Mouse (Mus musculus) limb, embryonic 14.5 days (tissue): Measurements from ENCODE around the gene Dock6. TPM values are rescaled to one million over a fixed set of nuclear protein-coding genes. Genes with fewer than 3 reads are reported as not detected.

Experiments
- ATAC-seq: fragments of 200-750 bp; cut with Nextera tagmentation; 2 replicates; pipeline ENCODE4 v1.8.0; 2017; ENCODE audit warnings: low read depth, moderate number of reproducible peaks, moderate TSS enrichment; ENCODE audit not compliant: low FRiP score
- DNase-seq: peaks from one replicate; pipeline ENCODE4 v3.0.0-alpha.2; 2015; ENCODE audit warnings: low spot score
- H3K27ac ChIP-seq: fragments of 300-500 bp; sonication (generic); replicated peaks from 2 replicates; pipeline ENCODE4 v1.5.1; 2014; ENCODE audit warnings: low read depth, mild to moderate bottlenecking, low read length, moderate library complexity, mixed read lengths
- H3K27me3 ChIP-seq: fragments of 300-500 bp; sonication (generic); 2 replicates; pipeline ENCODE4 v1.6.1; 2014; ENCODE audit warnings: low read length, mixed read lengths; ENCODE audit not compliant: control insufficient read depth, insufficient read depth
- H3K36me3 ChIP-seq: fragments of 300-500 bp; sonication (generic); 2 replicates; pipeline ENCODE4 v1.6.1; 2014; ENCODE audit warnings: mild to moderate bottlenecking, low read length, moderate library complexity, mixed read lengths; ENCODE audit not compliant: control insufficient read depth, insufficient read depth
- H3K4me1 ChIP-seq: fragments of 300-500 bp; sonication (generic); 2 replicates; pipeline ENCODE4 v1.6.1; 2014; ENCODE audit warnings: antibody characterized with exemption, low read length, mixed read lengths; ENCODE audit not compliant: control insufficient read depth, insufficient read depth
- H3K4me2 ChIP-seq: fragments of 300-500 bp; sonication (generic); replicated peaks from 2 replicates; pipeline ENCODE4 v1.6.1; 2014; ENCODE audit warnings: low read depth, mild to moderate bottlenecking, low read length, moderate library complexity; ENCODE audit not compliant: severe bottlenecking
- H3K4me3 ChIP-seq: fragments of 300-500 bp; sonication (generic); replicated peaks from 2 replicates; pipeline ENCODE4 v1.5.1; 2014; ENCODE audit warnings: low read length
- H3K9ac ChIP-seq: fragments of 300-500 bp; sonication (generic); 2 replicates; pipeline ENCODE4 v1.6.1; 2014; ENCODE audit warnings: mild to moderate bottlenecking, low read depth, low read length, moderate library complexity; ENCODE audit not compliant: severe bottlenecking
- H3K9me3 ChIP-seq: fragments of 300-500 bp; sonication (generic); 2 replicates; pipeline ENCODE4 v1.6.1; 2016; ENCODE audit warnings: low read length; ENCODE audit not compliant: control insufficient read depth
- POLR2A ChIP-seq: fragments of 200-500 bp; IDR thresholded peaks from 2 replicates; pipeline ENCODE4 v1.8.0; 2012; ENCODE audit warnings: inconsistent platforms, mild to moderate bottlenecking, moderate library complexity, borderline replicate concordance; ENCODE audit not compliant: insufficient read depth, insufficient read length; ENCODE audit errors: extremely low read depth
- WGBS: fragments of 180-500 bp; shearing (Covaris S2); extraction: QIAGEN DNeasy Blood & Tissue Kit; methylation state at CpG from one replicate; pipeline ENCODE4 v1.1.7; 2014; 5-methylcytosine and 5-hydroxymethylcytosine counted together
- microRNA-seq: library from miRNA; unstranded; fragments of <30 nt; microRNA quantifications from one replicate; pipeline ENCODE4, GENCODE M21; 2016
- polyA plus RNA-seq, 2 experiments: library from polyadenylated mRNA; depleted of rRNA in 1 of 2; stranded (reverse) in 1 of 2; unstranded in 1 of 2; fragments of >200 nt; fragmentation: Nextera tagmentation in 1 of 2; extraction: Ambion mirVana in 1 of 2; gene quantifications; 2 replicates each; pipeline versions ENCODE4 v1.2.1 to v1.2.3; 2012 to 2014

Gene Dock6
- polyA plus RNA-seq, 2 experiments, result 31.6 to 155 TPM

DNA sequence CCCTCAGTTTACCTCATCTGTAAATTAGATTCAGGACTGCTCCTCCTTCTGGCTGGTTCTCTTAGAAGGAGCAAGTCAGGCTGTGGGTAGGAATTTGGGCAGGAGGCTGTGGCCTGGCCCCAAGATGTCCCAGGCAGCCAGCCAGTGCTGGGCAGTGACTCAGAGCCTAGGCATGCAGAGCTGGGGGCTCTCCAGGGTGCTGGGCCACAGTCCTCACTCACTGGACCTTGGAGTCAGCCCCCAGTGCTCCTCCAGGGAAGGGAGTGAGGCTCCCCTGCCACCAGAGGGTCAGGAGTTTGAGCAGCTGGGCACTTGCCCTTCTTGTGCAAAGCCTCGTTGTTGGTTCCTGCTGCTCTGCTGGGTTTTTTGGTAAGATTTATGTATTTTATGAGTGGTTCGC, 98.4 kb downstream of the Dock6 start:
- H3K4me3 ChIP-seq, result no peak overlapping the region
- ATAC-seq (no peak), DNase-seq (no peak)
- H3K36me3 ChIP-seq, result peaks cover 30% of the 10 kb centered on the region
- no peak overlapping the region for H3K4me2 ChIP-seq
- H3K27ac ChIP-seq, result no peak overlapping the region
- no peak overlapping the region for H3K9ac ChIP-seq
- TF ChIP-seq POLR2A, result no peak
- no peaks in the 10 kb centered on the region for H3K9me3 ChIP-seq
- WGBS, result 58% methylated on average over 2 of the region's 2 CpGs
- peaks cover 1% of the 10 kb centered on the region; the same call in 1 of the 2 replicates for H3K4me1 ChIP-seq
- H3K27me3 ChIP-seq, result no peaks in the 10 kb centered on the region

DNA sequence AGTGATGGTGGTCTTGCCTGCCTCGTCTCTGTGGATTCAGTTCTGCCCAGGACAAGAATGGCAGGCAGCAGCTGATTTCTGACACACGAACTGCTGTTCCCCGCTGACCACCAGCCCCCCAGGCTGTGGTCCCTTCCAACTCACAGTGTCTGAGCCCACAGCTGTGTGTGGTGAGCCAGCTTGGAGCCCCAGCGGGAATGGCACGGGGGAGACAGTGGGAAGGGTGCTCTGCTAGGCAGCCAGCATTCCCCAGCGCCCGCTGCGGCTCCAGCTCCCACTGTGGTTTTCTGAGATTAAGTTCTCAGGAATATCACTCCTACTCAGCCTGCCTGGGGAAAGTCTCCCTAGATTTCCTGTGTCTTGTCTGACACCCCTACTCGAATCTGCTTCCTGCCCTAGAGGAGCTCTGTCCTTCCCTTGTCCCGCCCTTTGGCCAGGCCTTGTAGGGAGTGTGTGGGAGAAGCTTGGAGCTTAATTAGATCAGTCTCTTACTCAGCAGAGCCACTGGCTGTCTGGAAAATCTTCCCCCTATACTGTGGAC, 100.1 kb downstream of the Dock6 start:
- 44% methylated on average over 10 of the region's 10 CpGs for WGBS
- peaks cover 43% of the 10 kb centered on the region for H3K36me3 ChIP-seq
- no peaks in the 10 kb centered on the region for H3K9me3 ChIP-seq
- H3K9ac ChIP-seq, result peak overlapping the region; percentile 25; the same call in 1 of the 2 replicates
- TF ChIP-seq POLR2A, result no peak
- H3K27me3 ChIP-seq, result no peaks in the 10 kb centered on the region
- H3K4me2 ChIP-seq, result no peak overlapping the region
- ATAC-seq (no peak), DNase-seq (no peak)
- H3K27ac ChIP-seq, result peak overlapping the region; percentile 48; the same call in 1 of the 2 replicates
- H3K4me1 ChIP-seq, result no peaks in the 10 kb centered on the region; the same call in 1 of the 2 replicates
- H3K4me3 ChIP-seq, result no peak overlapping the region

DNA sequence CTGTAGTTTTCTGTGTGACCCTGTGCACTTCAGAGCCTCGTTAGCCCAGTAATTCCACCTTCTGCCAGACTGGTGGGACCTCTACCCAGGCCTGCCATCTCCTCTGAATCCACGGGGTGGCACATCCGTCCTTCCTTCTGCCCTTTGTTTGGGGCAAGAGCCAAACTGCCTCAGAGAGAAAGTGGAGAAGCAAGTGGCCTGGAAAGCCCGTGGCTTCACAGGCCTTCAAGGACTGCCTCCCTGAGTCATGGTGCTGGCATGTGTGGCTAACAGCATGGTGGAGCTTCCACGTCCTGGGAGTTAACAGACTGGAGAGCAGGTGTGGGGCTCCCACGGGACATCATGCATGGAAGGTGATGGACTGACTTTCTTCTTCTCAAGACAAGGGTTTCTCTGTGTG, 101.1 kb downstream of the Dock6 start:
- no peak overlapping the region for H3K27ac ChIP-seq
- H3K27me3 ChIP-seq, result no peaks in the 10 kb centered on the region
- no peaks in the 10 kb centered on the region for H3K9me3 ChIP-seq
- H3K36me3 ChIP-seq, result peaks cover 47% of the 10 kb centered on the region
- H3K4me2 ChIP-seq, result no peak overlapping the region
- no peaks in the 10 kb centered on the region; the same call in 1 of the 2 replicates for H3K4me1 ChIP-seq
- H3K9ac ChIP-seq, result no peak overlapping the region
- DNase-seq, result no peak
- 71% methylated on average over 6 of the region's 6 CpGs for WGBS
- no peak overlapping the region for H3K4me3 ChIP-seq
- no peak for TF ChIP-seq POLR2A
- ATAC-seq, result no peak

DNA sequence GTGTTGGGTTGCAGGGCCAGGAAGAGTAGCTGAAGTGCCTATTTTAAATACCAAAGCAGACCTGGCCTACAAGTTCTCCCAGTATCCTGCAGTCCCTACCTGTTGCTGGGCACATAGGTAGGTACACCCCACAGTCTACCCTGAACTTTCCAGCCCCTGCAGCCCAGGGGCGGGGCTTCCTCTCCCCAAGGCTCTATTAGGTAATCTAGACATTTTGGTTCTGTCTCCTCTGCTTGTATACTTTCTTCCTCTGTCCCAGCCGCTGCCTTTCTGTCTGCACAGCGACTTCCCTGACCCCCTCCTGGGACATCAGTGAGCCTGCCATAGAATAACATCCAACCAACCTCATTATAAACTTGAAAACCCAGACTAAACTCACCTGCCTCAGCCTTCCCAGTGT, 102.1 kb downstream of the Dock6 start:
- no peak overlapping the region for H3K4me2 ChIP-seq
- ATAC-seq (no peak), DNase-seq (no peak)
- H3K9ac ChIP-seq, result no peak overlapping the region
- no peaks in the 10 kb centered on the region; the same call in 1 of the 2 replicates for H3K4me1 ChIP-seq
- peaks cover 52% of the 10 kb centered on the region for H3K36me3 ChIP-seq
- H3K27me3 ChIP-seq, result no peaks in the 10 kb centered on the region
- no peak for TF ChIP-seq POLR2A
- no peak overlapping the region for H3K27ac ChIP-seq
- H3K9me3 ChIP-seq, result no peaks in the 10 kb centered on the region
- 76% methylated on average over 3 of the region's 3 CpGs for WGBS
- H3K4me3 ChIP-seq, result no peak overlapping the region

Small RNA genes lying within 50 kb of the gene (microRNA-seq; reads per million reads assigned to microRNA genes)
- gene Mir7083, result 9.2 reads per million, percentile 20 among the genes with 10 or more reads in this experiment

Other genes starting within 250 kb of the Dock6 start
- gene Smarca4, start 236.5 kb downstream of the Dock6 start, polyA plus RNA-seq (2012; rRNA removed), result 94.4 and 94.8 TPM in 2 replicates
- gene Smarca4, start 236.5 kb downstream of the Dock6 start, polyA plus RNA-seq (2014; fragmentation: Nextera tagmentation; extraction: Ambion mirVana), result 81.1 and 90.4 TPM in 2 replicates
- gene Ldlr, start 129.2 kb downstream of the Dock6 start, polyA plus RNA-seq (2012; rRNA removed), result 36.9 and 48.0 TPM in 2 replicates
- gene Ldlr, start 129.2 kb downstream of the Dock6 start, polyA plus RNA-seq (2014; fragmentation: Nextera tagmentation; extraction: Ambion mirVana), result 15.9 and 18.4 TPM in 2 replicates
- gene Spc24, start 92.3 kb downstream of the Dock6 start, polyA plus RNA-seq (2012; rRNA removed), result 64.8 and 68.8 TPM in 2 replicates
- gene Spc24, start 92.3 kb downstream of the Dock6 start, polyA plus RNA-seq (2014; fragmentation: Nextera tagmentation; extraction: Ambion mirVana), result 84.3 and 92.5 TPM in 2 replicates
- 38.6 and 49.6 TPM in 2 replicates for gene Kank2, start 53.9 kb downstream of the Dock6 start, polyA plus RNA-seq (2012; rRNA removed)
- gene Kank2, start 53.9 kb downstream of the Dock6 start, polyA plus RNA-seq (2014; fragmentation: Nextera tagmentation; extraction: Ambion mirVana), result 13.1 and 15.0 TPM in 2 replicates
- gene Angptl8, start 17.1 kb downstream of the Dock6 start, polyA plus RNA-seq (2012; rRNA removed), result 0.17 TPM in 1 of 2 replicates, not detected in the other
- gene Angptl8, start 17.1 kb downstream of the Dock6 start, polyA plus RNA-seq (2014; fragmentation: Nextera tagmentation; extraction: Ambion mirVana), result 0.44 and 1.1 TPM in 2 replicates
- 30.1 and 30.7 TPM in 2 replicates for gene Rab3d, start 65.6 kb upstream of the Dock6 start, polyA plus RNA-seq (2012; rRNA removed)
- 32.5 and 36.3 TPM in 2 replicates for gene Rab3d, start 65.6 kb upstream of the Dock6 start, polyA plus RNA-seq (2014; fragmentation: Nextera tagmentation; extraction: Ambion mirVana)
- gene Ccdc159, start 74.8 kb upstream of the Dock6 start, polyA plus RNA-seq (2012; rRNA removed), result 9.6 and 10.8 TPM in 2 replicates
- 2.8 and 3.3 TPM in 2 replicates for gene Ccdc159, start 74.8 kb upstream of the Dock6 start, polyA plus RNA-seq (2014; fragmentation: Nextera tagmentation; extraction: Ambion mirVana)
- 37.4 and 45.3 TPM in 2 replicates for gene Tmem205, start 74.9 kb upstream of the Dock6 start, polyA plus RNA-seq (2012; rRNA removed)
- gene Tmem205, start 74.9 kb upstream of the Dock6 start, polyA plus RNA-seq (2014; fragmentation: Nextera tagmentation; extraction: Ambion mirVana), result 49.5 and 51.5 TPM in 2 replicates
- 31.7 and 44.2 TPM in 2 replicates for gene Plppr2, start 84.4 kb upstream of the Dock6 start, polyA plus RNA-seq (2012; rRNA removed)
- gene Plppr2, start 84.4 kb upstream of the Dock6 start, polyA plus RNA-seq (2014; fragmentation: Nextera tagmentation; extraction: Ambion mirVana), result 8.7 and 11.2 TPM in 2 replicates
- gene Swsap1, start 103.1 kb upstream of the Dock6 start, polyA plus RNA-seq (2012; rRNA removed), result 6.5 and 7.0 TPM in 2 replicates
- gene Swsap1, start 103.1 kb upstream of the Dock6 start, polyA plus RNA-seq (2014; fragmentation: Nextera tagmentation; extraction: Ambion mirVana), result 12.8 TPM in 2 replicates
- gene Epor, start 110.9 kb upstream of the Dock6 start, polyA plus RNA-seq (2012; rRNA removed), result 6.7 and 8.0 TPM in 2 replicates
- gene Epor, start 110.9 kb upstream of the Dock6 start, polyA plus RNA-seq (2014; fragmentation: Nextera tagmentation; extraction: Ambion mirVana), result 4.1 and 5.9 TPM in 2 replicates
- gene Rgl3, start 136.8 kb upstream of the Dock6 start, polyA plus RNA-seq (2012; rRNA removed), result 2.9 and 3.2 TPM in 2 replicates
- 1.1 and 1.5 TPM in 2 replicates for gene Rgl3, start 136.8 kb upstream of the Dock6 start, polyA plus RNA-seq (2014; fragmentation: Nextera tagmentation; extraction: Ambion mirVana)
- gene Ccdc151, start 150.0 kb upstream of the Dock6 start, polyA plus RNA-seq (2012; rRNA removed), result 1.2 and 1.3 TPM in 2 replicates
- gene Ccdc151, start 150.0 kb upstream of the Dock6 start, polyA plus RNA-seq (2014; fragmentation: Nextera tagmentation; extraction: Ambion mirVana), result 0.37 and 1.2 TPM in 2 replicates
- 156 and 188 TPM in 2 replicates for gene Prkcsh, start 150.2 kb upstream of the Dock6 start, polyA plus RNA-seq (2012; rRNA removed)
- 89.0 and 103 TPM in 2 replicates for gene Prkcsh, start 150.2 kb upstream of the Dock6 start, polyA plus RNA-seq (2014; fragmentation: Nextera tagmentation; extraction: Ambion mirVana)
- 0.56 and 0.67 TPM in 2 replicates for gene Elavl3, start 199.4 kb upstream of the Dock6 start, polyA plus RNA-seq (2012; rRNA removed)
- not detected in 2 replicates for gene Elavl3, start 199.4 kb upstream of the Dock6 start, polyA plus RNA-seq (2014; fragmentation: Nextera tagmentation; extraction: Ambion mirVana)
- 0.28 TPM in 1 of 2 replicates, not detected in the other for gene Gm49318, start 218.6 kb upstream of the Dock6 start, polyA plus RNA-seq (2012; rRNA removed)
- not detected in 2 replicates for gene Gm49318, start 218.6 kb upstream of the Dock6 start, polyA plus RNA-seq (2014; fragmentation: Nextera tagmentation; extraction: Ambion mirVana)
- 31.2 and 33.7 TPM in 2 replicates for gene Zfp653, start 218.7 kb upstream of the Dock6 start, polyA plus RNA-seq (2012; rRNA removed)
- gene Zfp653, start 218.7 kb upstream of the Dock6 start, polyA plus RNA-seq (2014; fragmentation: Nextera tagmentation; extraction: Ambion mirVana), result 8.1 and 8.7 TPM in 2 replicates
- 36.3 and 37.5 TPM in 2 replicates for gene Ecsit, start 232.8 kb upstream of the Dock6 start, polyA plus RNA-seq (2012; rRNA removed)
- 30.6 and 32.9 TPM in 2 replicates for gene Ecsit, start 232.8 kb upstream of the Dock6 start, polyA plus RNA-seq (2014; fragmentation: Nextera tagmentation; extraction: Ambion mirVana)
- 2.3 and 3.0 TPM in 2 replicates for gene Cnn1, start 246.6 kb upstream of the Dock6 start, polyA plus RNA-seq (2012; rRNA removed)
- gene Cnn1, start 246.6 kb upstream of the Dock6 start, polyA plus RNA-seq (2014; fragmentation: Nextera tagmentation; extraction: Ambion mirVana), result 3.1 and 4.4 TPM in 2 replicates